Comparison of ENCODE assay signal across 11 mouse cellular contexts in genomic region chr9:112213411-112214255, GRCm38 (mm10). TPM values are rescaled to one million over a fixed set of nuclear protein-coding genes. Genes with fewer than 3 reads are reported as not detected.
DNase-seq lines count a peak whose midpoint lies in the region; ATAC-seq and TF ChIP-seq lines count a peak whose summit lies in the region.
"Had no signal": no experiment of that assay in that cellular context is flagged by ENCODE, and none has a peak within 500 bp of the region (broad histone marks: within the 10 kb centered on the region; RNA-seq: fewer than 3 reads in every experiment).

No protein-coding gene starts in this region.

- H3K4me2 ChIP-seq in forebrain, postnatal 0 days (ENCODE audit: low read depth), result no peak overlapping the region
- no peak overlapping the region for H3K4me2 ChIP-seq in forebrain, embryonic 14.5 days (ENCODE audit: low read length)
- H3K4me2 ChIP-seq in limb, embryonic 11.5 days (ENCODE audit: low read depth, severe bottlenecking), result no peak overlapping the region
- no peak overlapping the region for H3K4me2 ChIP-seq in midbrain, embryonic 16.5 days (ENCODE audit: low read length)

- peaks cover 38% of the 10 kb centered on the region for H3K36me3 ChIP-seq in forebrain, postnatal 0 days (ENCODE audit: insufficient read depth)
- H3K36me3 ChIP-seq in forebrain, embryonic 14.5 days (ENCODE audit: control insufficient read depth, insufficient read depth, low read length), result no peaks in the 10 kb centered on the region
- H3K36me3 ChIP-seq in limb, embryonic 11.5 days (ENCODE audit: control insufficient read depth, insufficient read depth, low read length), result no peaks in the 10 kb centered on the region
- H3K36me3 ChIP-seq in limb, embryonic 10.5 days, result no peaks in the 10 kb centered on the region
- H3K36me3 ChIP-seq in midbrain, embryonic 16.5 days (ENCODE audit: control insufficient read depth, insufficient read depth, low read length), result no peaks in the 10 kb centered on the region

- no peak for DNase-seq in forebrain, postnatal 0 days
- no peak for DNase-seq in forebrain, embryonic 14.5 days (ENCODE audit: low spot score)
- no peak for DNase-seq in limb, embryonic 11.5 days (ENCODE audit: low spot score)
- no peak for DNase-seq in limb, embryonic 10.5 days (ENCODE audit: low spot score)
- DNase-seq in skeletal muscle tissue, adult 2 months (ENCODE audit: low read depth, low spot score), result peak; percentile 57
- no peak for DNase-seq in urinary bladder, adult 18-20 months (ENCODE audit: low spot score in 2 of 2)
- DNase-seq: midbrain, embryonic 14.5 days; right cerebral cortex, adult 18-20 months had no signal

- H3K27ac ChIP-seq in forebrain, postnatal 0 days (ENCODE audit: low read depth, low read length), result no peak overlapping the region
- no peak overlapping the region for H3K27ac ChIP-seq in forebrain, embryonic 14.5 days (ENCODE audit: low read depth, low read length)
- no peak overlapping the region for H3K27ac ChIP-seq in limb, embryonic 11.5 days (replicated peaks; ENCODE audit: low read depth, low read length)
- no peak overlapping the region for H3K27ac ChIP-seq in limb, embryonic 10.5 days
- H3K27ac ChIP-seq in cortical plate, adult 2 months (ENCODE audit: insufficient read depth, low read length), result no peak overlapping the region
- no peak overlapping the region for H3K27ac ChIP-seq in midbrain, embryonic 16.5 days (ENCODE audit: low read length)

- no peaks in the 10 kb centered on the region for H3K9me3 ChIP-seq in forebrain, postnatal 0 days (ENCODE audit: low read length)
- H3K9me3 ChIP-seq in forebrain, embryonic 14.5 days (replicated peaks; ENCODE audit: control insufficient read depth, low read length), result no peaks in the 10 kb centered on the region
- H3K9me3 ChIP-seq in limb, embryonic 11.5 days (ENCODE audit: control insufficient read depth, low read length), result no peaks in the 10 kb centered on the region
- H3K9me3 ChIP-seq in limb, embryonic 10.5 days (replicated peaks), result no peaks in the 10 kb centered on the region
- H3K9me3 ChIP-seq in midbrain, embryonic 16.5 days (replicated peaks; ENCODE audit: control insufficient read depth, low read length, poor library complexity, severe bottlenecking), result no peaks in the 10 kb centered on the region

- H3K4me3 ChIP-seq in forebrain, postnatal 0 days (ENCODE audit: low read depth, low read length), result no peak overlapping the region
- no peak overlapping the region for H3K4me3 ChIP-seq in forebrain, embryonic 14.5 days (ENCODE audit: low read depth, low read length)
- no peak overlapping the region for H3K4me3 ChIP-seq in limb, embryonic 11.5 days (ENCODE audit: low read depth, low read length)
- no peak overlapping the region for H3K4me3 ChIP-seq in limb, embryonic 10.5 days
- no peak overlapping the region for H3K4me3 ChIP-seq in cortical plate, adult 2 months (ENCODE audit: insufficient read depth, low read length)
- no peak overlapping the region for H3K4me3 ChIP-seq in midbrain, embryonic 16.5 days (ENCODE audit: low read depth, low read length)

- no peaks in the 10 kb centered on the region for H3K4me1 ChIP-seq in forebrain, postnatal 0 days (ENCODE audit: insufficient read depth)
- no peaks in the 10 kb centered on the region for H3K4me1 ChIP-seq in forebrain, embryonic 14.5 days (ENCODE audit: control insufficient read depth, insufficient read depth, low read length)
- no peaks in the 10 kb centered on the region for H3K4me1 ChIP-seq in limb, embryonic 11.5 days (ENCODE audit: control insufficient read depth, insufficient read depth, low read length)
- H3K4me1 ChIP-seq in limb, embryonic 10.5 days, result peaks cover 13% of the 10 kb centered on the region
- H3K4me1 ChIP-seq in cortical plate, adult 2 months (ENCODE audit: control insufficient read depth, insufficient read depth, low read length), result peaks cover 17% of the 10 kb centered on the region
- peaks cover 2% of the 10 kb centered on the region; the same call in 1 of the 2 replicates for H3K4me1 ChIP-seq in midbrain, embryonic 16.5 days (ENCODE audit: control insufficient read depth, insufficient read depth, low read length)

- TF ChIP-seq POLR2A in cortical plate, adult 2 months (IDR thresholded peaks at IDR 0.05; ENCODE audit: extremely low read depth, insufficient read depth, low read length), result peak; percentile 7; the same call in 1 of the 2 replicates

- ATAC-seq in forebrain, postnatal 0 days, result no peak
- ATAC-seq in forebrain, embryonic 14.5 days, result no peak
- 0 out of 2 replicates have a peak, but pooled peaks have one; percentile 10 for ATAC-seq in limb, embryonic 11.5 days (ENCODE audit: insufficient number of reproducible peaks, low FRiP score, low TSS enrichment, low read depth)
- no peak for ATAC-seq in midbrain, embryonic 16.5 days

- H3K27me3 ChIP-seq in forebrain, postnatal 0 days (ENCODE audit: insufficient read depth, low read length), result no peaks in the 10 kb centered on the region
- no peaks in the 10 kb centered on the region for H3K27me3 ChIP-seq in forebrain, embryonic 14.5 days (replicated peaks; ENCODE audit: control insufficient read depth, insufficient read depth, low read length)
- no peaks in the 10 kb centered on the region for H3K27me3 ChIP-seq in limb, embryonic 11.5 days (ENCODE audit: control insufficient read depth, insufficient read depth, low read length)
- no peaks in the 10 kb centered on the region for H3K27me3 ChIP-seq in limb, embryonic 10.5 days (ENCODE audit: low read depth, poor library complexity, severe bottlenecking)
- H3K27me3 ChIP-seq in midbrain, embryonic 16.5 days (ENCODE audit: control insufficient read depth, insufficient read depth, low read depth, low read length), result no peaks in the 10 kb centered on the region
- H3K27me3 ChIP-seq: CH12.LX had no signal

- 70% methylated on average over 10 of the region's 10 CpGs for WGBS in forebrain, postnatal 0 days
- WGBS in forebrain, embryonic 14.5 days, result 77% methylated on average over 10 of the region's 10 CpGs
- 45% methylated on average over 10 of the region's 10 CpGs for WGBS in limb, embryonic 11.5 days
- 51% methylated on average over 10 of the region's 10 CpGs for WGBS in limb, embryonic 10.5 days
- WGBS in midbrain, embryonic 16.5 days, result 72% methylated on average over 10 of the region's 10 CpGs

- peak; percentile 30 for TF ChIP-seq CTCF in forebrain, postnatal 0 days (IDR thresholded peaks at IDR 0.05; ENCODE audit: low read depth)
- peak; percentile 33; the same call in 1 of the 2 replicates for TF ChIP-seq CTCF in cortical plate, adult 2 months (IDR thresholded peaks at IDR 0.05; ENCODE audit: extremely low read depth, insufficient read depth, low read length)

- H3K9ac ChIP-seq in forebrain, postnatal 0 days, result no peak overlapping the region
- no peak overlapping the region for H3K9ac ChIP-seq in forebrain, embryonic 14.5 days (ENCODE audit: low read length)
- no peak overlapping the region for H3K9ac ChIP-seq in limb, embryonic 11.5 days (ENCODE audit: low read length)
- no peak overlapping the region for H3K9ac ChIP-seq in midbrain, embryonic 16.5 days (ENCODE audit: low read depth, low read length)

RNA-seq across cellular contexts. Expression of gene Arpp21, which starts 22.1 kb away (rescaled TPM):
- total RNA-seq in forebrain, postnatal 0 days (2014; rRNA removed), result 151 and 230 TPM in 2 replicates
- 118 and 122 TPM in 2 replicates for polyA plus RNA-seq in forebrain, postnatal 0 days (2015; fragmentation: Nextera tagmentation; extraction: Ambion mirVana)
- 29.2 and 37.4 TPM in 2 replicates for polyA plus RNA-seq in forebrain, embryonic 14.5 days (2014; fragmentation: Nextera tagmentation; extraction: Ambion mirVana)
- 2.4 and 4.7 TPM in 2 replicates for polyA plus RNA-seq in limb, embryonic 11.5 days (2014; fragmentation: Nextera tagmentation; extraction: Ambion mirVana)
- 0.48 and 1.2 TPM in 2 replicates for polyA plus RNA-seq in limb, embryonic 10.5 days (2016; fragmentation: Nextera tagmentation; extraction: Ambion mirVana)
- polyA plus RNA-seq in cortical plate, adult 2 months (2012; rRNA removed), result 521 and 601 TPM in 2 replicates
- 56.9 and 60.3 TPM in 2 replicates for polyA plus RNA-seq in midbrain, embryonic 16.5 days (2015; fragmentation: Nextera tagmentation; extraction: Ambion mirVana)
- total RNA-seq: CH12.LX had no signal
